Mouse (Mus musculus): ENCODE results near the gene Golm1. TPM values are rescaled to one million over a fixed set of nuclear protein-coding genes. Genes with fewer than 3 reads are reported as not detected.

Golm1 gene
- polyA plus RNA-seq, 1 experiment from 2014 or later = 181 TPM

GRCm38 (mm10) chr13:59634637-59635036 lies 41.0 kb downstream of the Golm1 start:
- H3K4me3 ChIP-seq = no peak overlapping the region
- H3K27me3 ChIP-seq (ENCODE audit: low read depth, poor library complexity, severe bottlenecking) = no peaks in the 10 kb centered on the region
- no peaks in the 10 kb centered on the region for H3K4me1 ChIP-seq
- no peaks in the 10 kb centered on the region for H3K9me3 ChIP-seq (replicated peaks)
- DNase-seq (ENCODE audit: low spot score) = no peak
- 77% methylated on average over 5 of the region's 5 CpGs for WGBS
- H3K36me3 ChIP-seq = peaks cover 100% of the 10 kb centered on the region
- no peak overlapping the region for H3K27ac ChIP-seq (replicated peaks)

GRCm38 (mm10) chr13:59626739-59627138 lies 48.9 kb downstream of the Golm1 start:
- no peaks in the 10 kb centered on the region for H3K27me3 ChIP-seq (ENCODE audit: low read depth, poor library complexity, severe bottlenecking)

GRCm38 (mm10) chr13:59624903-59625302 lies 50.7 kb downstream of the Golm1 start:
- Histone ChIP-seq H3K4me3 (no peak overlapping the region), H3K27me3 (ENCODE audit: low read depth, poor library complexity, severe bottlenecking) (no peaks in the 10 kb centered on the region), H3K9me3 (replicated peaks) (no peaks in the 10 kb centered on the region), H3K4me1 (no peaks in the 10 kb centered on the region), H3K27ac (replicated peaks) (no peak overlapping the region), H3K36me3 (peaks cover 95% of the 10 kb centered on the region)
- WGBS = 94% methylated on average over 5 of the region's 5 CpGs
- DNase-seq (ENCODE audit: low spot score) = no peak

More at GRCm38 (mm10) chr13:59626739-59627138, 48.9 kb downstream of the Golm1 start:
- Histone ChIP-seq H3K27ac (replicated peaks) (no peak overlapping the region), H3K4me3 (no peak overlapping the region), H3K36me3 (peaks cover 95% of the 10 kb centered on the region), H3K4me1 (no peaks in the 10 kb centered on the region), H3K9me3 (replicated peaks) (no peaks in the 10 kb centered on the region)
- DNase-seq (ENCODE audit: low spot score) = no peak
- 92% methylated on average over 7 of the region's 7 CpGs for WGBS

GRCm38 (mm10) chr13:59624389-59624788 lies 51.2 kb downstream of the Golm1 start:
- Histone ChIP-seq H3K36me3 (peaks cover 93% of the 10 kb centered on the region), H3K27ac (replicated peaks) (no peak overlapping the region), H3K9me3 (replicated peaks) (no peaks in the 10 kb centered on the region), H3K4me1 (no peaks in the 10 kb centered on the region), H3K4me3 (no peak overlapping the region), H3K27me3 (ENCODE audit: low read depth, poor library complexity, severe bottlenecking) (no peaks in the 10 kb centered on the region)
- WGBS = 89% methylated on average over 3 of the region's 3 CpGs
- DNase-seq (ENCODE audit: low spot score) = no peak

GRCm38 (mm10) chr13:59621643-59622489 lies 53.7 kb downstream of the Golm1 start:
- Histone ChIP-seq H3K9me3 (replicated peaks) (no peaks in the 10 kb centered on the region), H3K4me3 (no peak overlapping the region), H3K27ac (replicated peaks) (no peak overlapping the region), H3K36me3 (peaks cover 91% of the 10 kb centered on the region), H3K27me3 (ENCODE audit: low read depth, poor library complexity, severe bottlenecking) (no peaks in the 10 kb centered on the region), H3K4me1 (no peaks in the 10 kb centered on the region)
- no peak for DNase-seq (ENCODE audit: low spot score)
- 85% methylated on average over 7 of the region's 7 CpGs for WGBS

- Histone ChIP-seq H3K27ac (replicated peaks) (no peak overlapping the region), H3K9me3 (replicated peaks) (no peaks in the 10 kb centered on the region), H3K4me3 (no peak overlapping the region), H3K4me1 (no peaks in the 10 kb centered on the region), H3K36me3 (peaks cover 88% of the 10 kb centered on the region), H3K27me3 (ENCODE audit: low read depth, poor library complexity, severe bottlenecking) (no peaks in the 10 kb centered on the region)
- WGBS = 92% methylated on average over 6 of the region's 6 CpGs
- DNase-seq (ENCODE audit: low spot score) = no peak
Measured at GRCm38 (mm10) chr13:59618463-59618862, 57.1 kb downstream of the Golm1 start.

- no peaks in the 10 kb centered on the region for H3K9me3 ChIP-seq (replicated peaks)
- WGBS = 91% methylated on average over 4 of the region's 4 CpGs
- no peak for DNase-seq (ENCODE audit: low spot score)
- peaks cover 88% of the 10 kb centered on the region for H3K36me3 ChIP-seq
- no peak overlapping the region for H3K4me3 ChIP-seq
- H3K4me1 ChIP-seq = no peaks in the 10 kb centered on the region
- H3K27ac ChIP-seq (replicated peaks) = no peak overlapping the region
- H3K27me3 ChIP-seq (ENCODE audit: low read depth, poor library complexity, severe bottlenecking) = no peaks in the 10 kb centered on the region
Measured at GRCm38 (mm10) chr13:59615554-59615953, 60.1 kb downstream of the Golm1 start.

GRCm38 (mm10) chr13:59615152-59615551 lies 60.5 kb downstream of the Golm1 start:
- Histone ChIP-seq H3K9me3 (replicated peaks) (no peaks in the 10 kb centered on the region), H3K27ac (replicated peaks) (no peak overlapping the region), H3K4me3 (no peak overlapping the region), H3K4me1 (no peaks in the 10 kb centered on the region), H3K36me3 (peaks cover 88% of the 10 kb centered on the region), H3K27me3 (ENCODE audit: low read depth, poor library complexity, severe bottlenecking) (no peaks in the 10 kb centered on the region)
- DNase-seq (ENCODE audit: low spot score) = no peak
- 96% methylated on average over 4 of the region's 4 CpGs for WGBS

- Histone ChIP-seq H3K9me3 (replicated peaks) (no peaks in the 10 kb centered on the region), H3K27me3 (ENCODE audit: low read depth, poor library complexity, severe bottlenecking) (no peaks in the 10 kb centered on the region), H3K36me3 (peaks cover 90% of the 10 kb centered on the region), H3K27ac (replicated peaks) (no peak overlapping the region), H3K4me1 (no peaks in the 10 kb centered on the region), H3K4me3 (no peak overlapping the region)
- no peak for DNase-seq (ENCODE audit: low spot score)
- 81% methylated on average over 4 of the region's 4 CpGs for WGBS
Measured at GRCm38 (mm10) chr13:59613868-59614267, 61.7 kb downstream of the Golm1 start.

- no peak overlapping the region for H3K27ac ChIP-seq (replicated peaks)
- H3K9me3 ChIP-seq (replicated peaks) = no peaks in the 10 kb centered on the region
- H3K27me3 ChIP-seq (ENCODE audit: low read depth, poor library complexity, severe bottlenecking) = no peaks in the 10 kb centered on the region
- no peaks in the 10 kb centered on the region for H3K4me1 ChIP-seq
- 94% methylated on average over 2 of the region's 2 CpGs for WGBS
- no peak for DNase-seq (ENCODE audit: low spot score)
- H3K36me3 ChIP-seq = peaks cover 98% of the 10 kb centered on the region
- H3K4me3 ChIP-seq = no peak overlapping the region
Measured at GRCm38 (mm10) chr13:59610437-59610836, 65.2 kb downstream of the Golm1 start.

- H3K27ac ChIP-seq (replicated peaks) = no peak overlapping the region
- H3K36me3 ChIP-seq = peaks cover 98% of the 10 kb centered on the region
- H3K4me3 ChIP-seq = no peak overlapping the region
- H3K4me1 ChIP-seq = no peaks in the 10 kb centered on the region
- no peaks in the 10 kb centered on the region for H3K27me3 ChIP-seq (ENCODE audit: low read depth, poor library complexity, severe bottlenecking)
- no peak for DNase-seq (ENCODE audit: low spot score)
- H3K9me3 ChIP-seq (replicated peaks) = no peaks in the 10 kb centered on the region
- whole genome bisulfite sequencing = 96% methylated on average over 4 of the region's 4 CpGs
Measured at GRCm38 (mm10) chr13:59609885-59610284, 65.7 kb downstream of the Golm1 start.

- 90% methylated on average over 10 of the region's 10 CpGs for WGBS
- DNase-seq (ENCODE audit: low spot score) = no peak
- Histone ChIP-seq H3K36me3 (peaks cover 99% of the 10 kb centered on the region), H3K27ac (replicated peaks) (no peak overlapping the region; the same call in 1 of the 2 replicates), H3K27me3 (ENCODE audit: low read depth, poor library complexity, severe bottlenecking) (no peaks in the 10 kb centered on the region), H3K9me3 (replicated peaks) (no peaks in the 10 kb centered on the region), H3K4me3 (no peak overlapping the region), H3K4me1 (0 out of 2 replicates have a peak, but pooled peaks cover 2% of the 10 kb centered on the region)
Measured at GRCm38 (mm10) chr13:59605221-59605922, 70.2 kb downstream of the Golm1 start.

- Histone ChIP-seq H3K36me3 (peaks cover 99% of the 10 kb centered on the region), H3K27me3 (ENCODE audit: low read depth, poor library complexity, severe bottlenecking) (no peaks in the 10 kb centered on the region), H3K4me3 (no peak overlapping the region), H3K4me1 (0 out of 2 replicates have a peak, but pooled peaks cover 2% of the 10 kb centered on the region), H3K27ac (replicated peaks) (no peak overlapping the region), H3K9me3 (replicated peaks) (no peaks in the 10 kb centered on the region)
- WGBS = 86% methylated on average over 1 of the region's 1 CpGs
- no peak for DNase-seq (ENCODE audit: low spot score)
Measured at GRCm38 (mm10) chr13:59604511-59604910, 71.1 kb downstream of the Golm1 start.
